Mouse (Mus musculus): ENCODE data around the gene Mapkap1. TPM values are rescaled to one million over a fixed set of nuclear protein-coding genes. Genes with fewer than 3 reads are reported as not detected.

Gene Mapkap1
- polyA plus RNA-seq, 1 experiment from 2014 or later: 74.7 TPM

- 87% methylated on average over 11 of the region's 11 CpGs for WGBS
- no peak overlapping the region for H3K27ac ChIP-seq (replicated peaks in 1 of 2; ENCODE audit: control insufficient read depth in 1 of 2, insufficient read depth in 1 of 2, low read depth in 2 of 2, low read length in 2 of 2)
- ATAC-seq (ENCODE audit: insufficient number of reproducible peaks, insufficient read depth, low FRiP score, low read depth): no peak
- no peak overlapping the region for H3K4me2 ChIP-seq (ENCODE audit: low read length)
- H3K4me1 ChIP-seq (ENCODE audit: control insufficient read depth in 2 of 2, insufficient read depth in 2 of 2, low read length in 2 of 2): peaks cover 12 to 27% of the 10 kb centered on the region in 2 experiments
- no peak overlapping the region for H3K4me3 ChIP-seq (ENCODE audit: control insufficient read depth in 1 of 2, insufficient read depth in 1 of 2, low read depth in 1 of 2, low read length in 2 of 2)
- no peaks in the 10 kb centered on the region for H3K9me3 ChIP-seq (ENCODE audit: control insufficient read depth, low read length)
- no peaks in the 10 kb centered on the region for H3K27me3 ChIP-seq (ENCODE audit: control insufficient read depth, insufficient read depth, low read length)
- no peak overlapping the region for H3K9ac ChIP-seq (ENCODE audit: low read length)
- H3K36me3 ChIP-seq (ENCODE audit: control insufficient read depth, insufficient read depth, low read length): peaks cover 32% of the 10 kb centered on the region
These were observed 215.9 kb downstream of the Mapkap1 start for GRCm38 (mm10) chr2:34622518-34622917.

- peaks cover 32% of the 10 kb centered on the region for H3K36me3 ChIP-seq (ENCODE audit: control insufficient read depth, insufficient read depth, low read length)
- H3K9me3 ChIP-seq (ENCODE audit: control insufficient read depth, low read length): no peaks in the 10 kb centered on the region
- no peak overlapping the region for H3K4me3 ChIP-seq (ENCODE audit: control insufficient read depth in 1 of 2, insufficient read depth in 1 of 2, low read depth in 1 of 2, low read length in 2 of 2)
- 85% methylated on average over 8 of the region's 8 CpGs for WGBS
- no peak overlapping the region for H3K4me2 ChIP-seq (ENCODE audit: low read length)
- no peak overlapping the region; the same call in 1 of the 2 replicates for H3K9ac ChIP-seq (ENCODE audit: low read length)
- H3K4me1 ChIP-seq (ENCODE audit: control insufficient read depth in 2 of 2, insufficient read depth in 2 of 2, low read length in 2 of 2): peaks cover 10 to 25% of the 10 kb centered on the region in 2 experiments
- no peaks in the 10 kb centered on the region for H3K27me3 ChIP-seq (ENCODE audit: control insufficient read depth, insufficient read depth, low read length)
- H3K27ac ChIP-seq (replicated peaks in 1 of 2; ENCODE audit: control insufficient read depth in 1 of 2, insufficient read depth in 1 of 2, low read depth in 2 of 2, low read length in 2 of 2): no peak overlapping the region
- ATAC-seq (ENCODE audit: insufficient number of reproducible peaks, insufficient read depth, low FRiP score, low read depth): no peak
These were observed 216.6 kb downstream of the Mapkap1 start for GRCm38 (mm10) chr2:34623181-34623580.

GRCm38 (mm10) chr2:34624076-34624475 lies 217.5 kb downstream of the Mapkap1 start:
- Histone ChIP-seq H3K27me3 (ENCODE audit: control insufficient read depth, insufficient read depth, low read length) (no peaks in the 10 kb centered on the region), H3K27ac (replicated peaks in 1 of 2; ENCODE audit: control insufficient read depth in 1 of 2, insufficient read depth in 1 of 2, low read depth in 2 of 2, low read length in 2 of 2) (no peak overlapping the region), H3K4me2 (ENCODE audit: low read length) (no peak overlapping the region), H3K9me3 (ENCODE audit: control insufficient read depth, low read length) (no peaks in the 10 kb centered on the region), H3K36me3 (ENCODE audit: control insufficient read depth, insufficient read depth, low read length) (peaks cover 32% of the 10 kb centered on the region), H3K4me3 (ENCODE audit: control insufficient read depth in 1 of 2, insufficient read depth in 1 of 2, low read depth in 1 of 2, low read length in 2 of 2) (no peak overlapping the region), H3K4me1 (ENCODE audit: control insufficient read depth in 2 of 2, insufficient read depth in 2 of 2, low read length in 2 of 2) (peaks cover 10 to 27% of the 10 kb centered on the region in 2 experiments), H3K9ac (ENCODE audit: low read length) (no peak overlapping the region)
- WGBS: 84% methylated on average over 12 of the region's 12 CpGs
- no peak for ATAC-seq (ENCODE audit: insufficient number of reproducible peaks, insufficient read depth, low FRiP score, low read depth)

GRCm38 (mm10) chr2:34627328-34628226 lies 221.0 kb downstream of the Mapkap1 start:
- no peaks in the 10 kb centered on the region for H3K27me3 ChIP-seq (ENCODE audit: control insufficient read depth, insufficient read depth, low read length)
- H3K4me2 ChIP-seq (ENCODE audit: low read length): no peak overlapping the region
- H3K4me3 ChIP-seq (ENCODE audit: control insufficient read depth in 1 of 2, insufficient read depth in 1 of 2, low read depth in 1 of 2, low read length in 2 of 2): no peak overlapping the region
- 0 out of 4 replicates have a peak overlapping the region, but pooled peaks of 1 of the 2 experiments have one; percentile 36 for H3K27ac ChIP-seq (replicated peaks in 1 of 2; ENCODE audit: control insufficient read depth in 1 of 2, insufficient read depth in 1 of 2, low read depth in 2 of 2, low read length in 2 of 2)
- no peak overlapping the region for H3K9ac ChIP-seq (ENCODE audit: low read length)
- peaks cover 6 to 17% of the 10 kb centered on the region in 2 experiments; a peak in 3 of 4 replicates for H3K4me1 ChIP-seq (ENCODE audit: control insufficient read depth in 2 of 2, insufficient read depth in 2 of 2, low read length in 2 of 2)
- peaks cover 31% of the 10 kb centered on the region for H3K36me3 ChIP-seq (ENCODE audit: control insufficient read depth, insufficient read depth, low read length)
- H3K9me3 ChIP-seq (ENCODE audit: control insufficient read depth, low read length): no peaks in the 10 kb centered on the region
- no peak; the same call in 1 of the 2 replicates for ATAC-seq (ENCODE audit: insufficient number of reproducible peaks, insufficient read depth, low FRiP score, low read depth)
- WGBS: 67% methylated on average over 17 of the region's 17 CpGs

- no peak overlapping the region for H3K9ac ChIP-seq (ENCODE audit: low read length)
- no peak overlapping the region for H3K27ac ChIP-seq (replicated peaks in 1 of 2; ENCODE audit: control insufficient read depth in 1 of 2, insufficient read depth in 1 of 2, low read depth in 2 of 2, low read length in 2 of 2)
- H3K36me3 ChIP-seq (ENCODE audit: control insufficient read depth, insufficient read depth, low read length): peaks cover 17% of the 10 kb centered on the region
- peaks cover 6 to 17% of the 10 kb centered on the region in 2 experiments; a peak in 3 of 4 replicates for H3K4me1 ChIP-seq (ENCODE audit: control insufficient read depth in 2 of 2, insufficient read depth in 2 of 2, low read length in 2 of 2)
- H3K4me3 ChIP-seq (ENCODE audit: control insufficient read depth in 1 of 2, insufficient read depth in 1 of 2, low read depth in 1 of 2, low read length in 2 of 2): no peak overlapping the region
- WGBS: 74% methylated on average over 4 of the region's 4 CpGs
- no peak for ATAC-seq (ENCODE audit: insufficient number of reproducible peaks, insufficient read depth, low FRiP score, low read depth)
- no peaks in the 10 kb centered on the region for H3K27me3 ChIP-seq (ENCODE audit: control insufficient read depth, insufficient read depth, low read length)
- no peak overlapping the region for H3K4me2 ChIP-seq (ENCODE audit: low read length)
- no peaks in the 10 kb centered on the region for H3K9me3 ChIP-seq (ENCODE audit: control insufficient read depth, low read length)
These were observed 222.5 kb downstream of the Mapkap1 start for GRCm38 (mm10) chr2:34628903-34629540.

GRCm38 (mm10) chr2:34629758-34630157 lies 223.2 kb downstream of the Mapkap1 start:
- Histone ChIP-seq H3K36me3 (ENCODE audit: control insufficient read depth, insufficient read depth, low read length) (peaks cover 11% of the 10 kb centered on the region; the same call in 1 of the 2 replicates), H3K4me2 (ENCODE audit: low read length) (no peak overlapping the region), H3K9me3 (ENCODE audit: control insufficient read depth, low read length) (no peaks in the 10 kb centered on the region), H3K4me3 (ENCODE audit: control insufficient read depth in 1 of 2, insufficient read depth in 1 of 2, low read depth in 1 of 2, low read length in 2 of 2) (no peak overlapping the region), H3K4me1 (ENCODE audit: control insufficient read depth in 2 of 2, insufficient read depth in 2 of 2, low read length in 2 of 2) (peaks cover 6 to 17% of the 10 kb centered on the region in 2 experiments; a peak in 3 of 4 replicates), H3K9ac (ENCODE audit: low read length) (no peak overlapping the region), H3K27ac (replicated peaks in 1 of 2; ENCODE audit: control insufficient read depth in 1 of 2, insufficient read depth in 1 of 2, low read depth in 2 of 2, low read length in 2 of 2) (no peak overlapping the region), H3K27me3 (ENCODE audit: control insufficient read depth, insufficient read depth, low read length) (no peaks in the 10 kb centered on the region)
- WGBS: 51% methylated on average over 7 of the region's 7 CpGs
- no peak for ATAC-seq (ENCODE audit: insufficient number of reproducible peaks, insufficient read depth, low FRiP score, low read depth)

GRCm38 (mm10) chr2:34630445-34630844 lies 223.9 kb downstream of the Mapkap1 start:
- H3K4me2 ChIP-seq (ENCODE audit: low read length): no peak overlapping the region
- H3K36me3 ChIP-seq (ENCODE audit: control insufficient read depth, insufficient read depth, low read length): peaks cover 5% of the 10 kb centered on the region; the same call in 1 of the 2 replicates
- H3K27ac ChIP-seq (replicated peaks in 1 of 2; ENCODE audit: control insufficient read depth in 1 of 2, insufficient read depth in 1 of 2, low read depth in 2 of 2, low read length in 2 of 2): no peak overlapping the region
- H3K27me3 ChIP-seq (ENCODE audit: control insufficient read depth, insufficient read depth, low read length): no peaks in the 10 kb centered on the region
- no peak for ATAC-seq (ENCODE audit: insufficient number of reproducible peaks, insufficient read depth, low FRiP score, low read depth)
- H3K4me3 ChIP-seq (ENCODE audit: control insufficient read depth in 1 of 2, insufficient read depth in 1 of 2, low read depth in 1 of 2, low read length in 2 of 2): no peak overlapping the region
- no peak overlapping the region for H3K9ac ChIP-seq (ENCODE audit: low read length)
- peaks cover 6 to 17% of the 10 kb centered on the region in 2 experiments; a peak in 3 of 4 replicates for H3K4me1 ChIP-seq (ENCODE audit: control insufficient read depth in 2 of 2, insufficient read depth in 2 of 2, low read length in 2 of 2)
- H3K9me3 ChIP-seq (ENCODE audit: control insufficient read depth, low read length): no peaks in the 10 kb centered on the region
- WGBS: 83% methylated on average over 6 of the region's 6 CpGs
